Mouse (Mus musculus): ENCODE results near the gene Zfp654. TPM values are rescaled to one million over a fixed set of nuclear protein-coding genes. Genes with fewer than 3 reads are reported as not detected.

The Zfp654 gene
- total RNA-seq, 1 experiment from 2014 or later: 23.3 TPM

- no peak for DNase-seq
Observed at GRCm38 (mm10) chr16:64852891-64853290, 1.4 kb upstream of the Zfp654 start.

GRCm38 (mm10) chr16:64852441-64852871, 1.0 kb upstream of the Zfp654 start:
- peak; percentile 71 for DNase-seq

- peak; percentile 57 for DNase-seq
Observed at GRCm38 (mm10) chr16:64851085-64851562, 328 bp downstream of the Zfp654 start.

- peak; percentile 41 for DNase-seq
Observed at GRCm38 (mm10) chr16:64850287-64851084, 966 bp downstream of the Zfp654 start.

- no peak for DNase-seq
Observed at GRCm38 (mm10) chr16:64845947-64846346, 5.5 kb downstream of the Zfp654 start.

- DNase-seq: no peak
Observed at GRCm38 (mm10) chr16:64842374-64842729, 9.1 kb downstream of the Zfp654 start.

- DNase-seq: no peak
Observed at GRCm38 (mm10) chr16:64841481-64842373, 9.7 kb downstream of the Zfp654 start.

- DNase-seq: no peak
Observed at GRCm38 (mm10) chr16:64836709-64837108, 14.7 kb downstream of the Zfp654 start.

GRCm38 (mm10) chr16:64835996-64836545, 15.4 kb downstream of the Zfp654 start:
- no peak for DNase-seq

- DNase-seq: no peak
Observed at GRCm38 (mm10) chr16:64830291-64830690, 21.2 kb downstream of the Zfp654 start.

- DNase-seq: no peak
Observed at GRCm38 (mm10) chr16:64824474-64824873, 27.0 kb downstream of the Zfp654 start.

GRCm38 (mm10) chr16:64823890-64824289, 27.6 kb downstream of the Zfp654 start:
- no peak for DNase-seq

GRCm38 (mm10) chr16:64817094-64817765, 34.2 kb downstream of the Zfp654 start:
- no peak for DNase-seq

- DNase-seq: no peak
Observed at GRCm38 (mm10) chr16:64803041-64803440, 48.4 kb downstream of the Zfp654 start.

GRCm38 (mm10) chr16:64801638-64802037, 49.8 kb downstream of the Zfp654 start:
- DNase-seq: no peak

GRCm38 (mm10) chr16:64800393-64800792, 51.1 kb downstream of the Zfp654 start:
- no peak for DNase-seq

GRCm38 (mm10) chr16:64794802-64795201, 56.6 kb downstream of the Zfp654 start:
- DNase-seq: no peak

- DNase-seq: no peak
Observed at GRCm38 (mm10) chr16:64789706-64790105, 61.7 kb downstream of the Zfp654 start.

GRCm38 (mm10) chr16:64775516-64775915, 75.9 kb downstream of the Zfp654 start:
- no peak for DNase-seq

GRCm38 (mm10) chr16:64771431-64771818, 80.0 kb downstream of the Zfp654 start:
- DNase-seq: no peak

- peak; percentile 86 for DNase-seq
Observed at GRCm38 (mm10) chr16:64770521-64771430, 80.7 kb downstream of the Zfp654 start, which contains the start of gene 4930453N24Rik. Gene 4930453N24Rik (minus strand): TSS chr16:64771161.
